Mouse (Mus musculus) liver, postnatal 0 days (tissue): ENCODE data around the gene Csnk1g2. TPM values are rescaled to one million over a fixed set of nuclear protein-coding genes. Genes with fewer than 3 reads are reported as not detected.
"Not testable (repeated sequence)": the region's sequence is repeated elsewhere in the genome, so short reads cannot be mapped to it uniquely, and the experiment has no call there.

Experiments used
- ATAC-seq: fragments of 200-750 bp; cut with Nextera tagmentation; 2 replicates; pipeline ENCODE4 v1.8.0; 2017; ENCODE audit warnings: mild to moderate bottlenecking, moderate library complexity
- DNase-seq: peaks from one replicate; pipeline ENCODE4 v3.0.0-alpha.2; 2016
- H3K27ac ChIP-seq: fragments of 300-500 bp; sonication (generic); 2 replicates; pipeline ENCODE4 v1.5.1; 2014; ENCODE audit warnings: antibody characterized with exemption, moderate library complexity, mild to moderate bottlenecking, low read depth
- H3K27me3 ChIP-seq: fragments of 300-500 bp; sonication (generic); 2 replicates; pipeline ENCODE4 v1.6.1; 2014; ENCODE audit warnings: low read length, control low read depth, mixed read lengths; ENCODE audit not compliant: insufficient read depth
- H3K36me3 ChIP-seq: fragments of 300-500 bp; sonication (generic); replicated peaks from 2 replicates; pipeline ENCODE4 v1.6.1; 2014; ENCODE audit warnings: mild to moderate bottlenecking, control low read depth, low read length, moderate library complexity, mixed read lengths; ENCODE audit not compliant: insufficient read depth
- H3K4me1 ChIP-seq: fragments of 300-500 bp; sonication (generic); 2 replicates; pipeline ENCODE4 v1.6.1; 2014; ENCODE audit warnings: antibody characterized with exemption, mild to moderate bottlenecking, control low read depth; ENCODE audit not compliant: insufficient read depth
- H3K4me2 ChIP-seq: fragments of 300-500 bp; sonication (generic); 2 replicates; pipeline ENCODE4 v1.6.1; 2014; ENCODE audit warnings: low read depth, mild to moderate bottlenecking, low read length, moderate library complexity, mixed read lengths
- H3K4me3 ChIP-seq: fragments of 300-500 bp; sonication (generic); 2 replicates; pipeline ENCODE4 v1.5.1; 2014; ENCODE audit warnings: low read depth, low read length
- H3K9ac ChIP-seq: fragments of 300-500 bp; sonication (generic); replicated peaks from 2 replicates; pipeline ENCODE4 v1.6.1; 2014; ENCODE audit warnings: mild to moderate bottlenecking, moderate library complexity
- H3K9me3 ChIP-seq: fragments of 300-500 bp; sonication (generic); 2 replicates; pipeline ENCODE4 v1.6.1; 2016; ENCODE audit warnings: mild to moderate bottlenecking, control low read depth, low read length, mixed read lengths
- CTCF ChIP-seq: sonication (generic); IDR thresholded peaks from 2 replicates; pipeline ENCODE4 v1.5.1; 2016; ENCODE audit warnings: antibody characterized with exemption, low read depth
- EP300 ChIP-seq: IDR thresholded peaks from 2 replicates; pipeline ENCODE4 v1.6.1; 2016; ENCODE audit warnings: antibody characterized with exemption, low read depth, mild to moderate bottlenecking
- WGBS: fragments of 180-500 bp; shearing (Covaris S2); extraction: QIAGEN DNeasy Blood & Tissue Kit; methylation state at CpG from one replicate; pipeline ENCODE4 v1.1.7; 2014; ENCODE audit not compliant: insufficient replicate concordance; 5-methylcytosine and 5-hydroxymethylcytosine counted together
- polyA plus RNA-seq: library from polyadenylated mRNA; unstranded; fragments of >200 nt; fragmentation: Nextera tagmentation; extraction: Ambion mirVana; gene quantifications from 2 replicates; pipeline ENCODE4 v1.2.1, GENCODE M21; 2015

Csnk1g2 gene
- polyA plus RNA-seq, 1 experiment from 2014 or later, result 41.4 TPM

DNA sequence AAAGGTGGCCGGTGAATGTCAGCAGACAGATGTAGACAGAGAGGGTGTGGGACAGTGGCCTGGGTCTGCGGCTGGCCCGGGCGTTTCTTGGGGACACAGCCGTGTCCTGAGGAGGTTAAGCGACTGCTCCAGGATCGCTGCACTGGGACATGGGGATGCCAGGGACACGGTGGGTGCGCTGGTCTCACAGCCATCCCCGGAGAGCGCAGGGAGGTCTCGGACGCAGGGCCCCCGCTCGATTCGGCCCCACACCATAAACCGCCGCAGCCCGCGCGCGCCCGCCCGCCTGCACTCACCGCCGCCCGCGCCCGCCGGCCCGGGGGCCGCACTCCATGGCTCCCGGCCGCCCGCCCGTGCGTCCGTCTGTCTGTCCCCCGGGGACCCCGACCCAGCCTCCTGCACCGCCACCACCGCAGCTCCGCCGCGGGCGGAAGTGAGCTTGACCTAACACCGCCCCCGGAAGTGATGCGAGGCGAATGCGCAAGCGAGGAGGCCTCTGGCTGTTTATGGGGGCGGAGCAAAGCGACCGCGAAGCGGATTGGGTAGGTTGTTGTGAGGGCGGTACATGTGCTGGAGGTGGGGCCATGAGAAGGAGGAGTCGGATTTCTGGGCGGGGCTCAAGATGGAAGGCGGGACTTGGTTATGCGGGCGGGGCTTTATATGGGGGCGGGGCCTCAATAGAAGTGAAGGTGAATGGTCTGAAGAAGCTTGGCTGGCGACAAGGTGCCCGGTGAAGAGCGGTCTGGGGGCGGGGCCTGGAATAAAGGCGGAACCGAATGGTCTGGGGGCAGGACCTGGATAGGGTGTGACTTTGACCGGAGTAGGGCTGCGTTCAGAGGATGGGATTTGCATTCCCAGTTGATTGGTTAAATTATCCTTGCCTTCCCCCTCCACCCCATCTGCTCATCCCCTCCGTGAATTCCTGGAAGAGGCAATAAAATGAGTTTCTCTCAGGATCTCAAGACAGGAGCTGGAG lies 32.5 kb upstream of the Csnk1g2 start, which contains the start of gene Abhd17a:
Gene Abhd17a (minus strand): TSS at position 463 of the 976 bp plus-strand sequence.
- WGBS, result under 1% methylated on average over 57 of the region's 73 CpGs
- Histone ChIP-seq H3K9me3 (no peaks in the 10 kb centered on the region), H3K4me2 (peak within 1 kb of the TSS; percentile 96), H3K27me3 (no peaks in the 10 kb centered on the region), H3K9ac (peak within 1 kb of the TSS; percentile 97), H3K27ac (peak within 1 kb of the TSS; percentile 84), H3K4me3 (peak within 1 kb of the TSS; percentile 93), H3K4me1 (peaks cover 33% of the 10 kb centered on the region), H3K36me3 (no peaks in the 10 kb centered on the region; the same call in none of the 2 replicates)
- ATAC-seq (peak; percentile 97), DNase-seq (peak; percentile 99)
- TF ChIP-seq EP300 (0 out of 2 replicates have a peak, but pooled peaks have one; percentile 48), CTCF (no peak)

DNA sequence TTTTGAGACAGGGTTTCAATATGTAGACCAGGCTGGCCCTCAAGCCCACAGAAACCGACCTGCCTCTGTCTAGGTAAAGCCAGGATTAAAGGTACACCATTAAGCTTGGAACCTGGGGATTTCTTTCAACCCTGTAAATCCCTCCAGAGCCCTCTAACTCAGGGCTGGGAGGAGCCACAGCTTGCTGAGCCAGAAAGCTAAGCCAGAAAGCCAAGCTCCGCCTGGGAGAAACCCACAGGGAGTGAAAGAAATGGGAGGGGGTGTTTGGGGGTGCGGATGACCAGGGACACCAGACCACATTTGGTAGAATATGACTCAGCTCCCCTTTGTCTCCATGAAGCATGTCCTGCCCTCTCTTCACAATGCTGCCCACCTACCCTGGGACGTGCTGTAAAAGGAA lies 26.3 kb upstream of the Csnk1g2 start:
- Histone ChIP-seq H3K4me1 (peaks cover 7% of the 10 kb centered on the region; the same call in 1 of the 2 replicates), H3K36me3 (no peaks in the 10 kb centered on the region), H3K27ac (no peak overlapping the region), H3K9me3 (no peaks in the 10 kb centered on the region), H3K27me3 (no peaks in the 10 kb centered on the region), H3K4me3 (no peak overlapping the region), H3K4me2 (no peak overlapping the region), H3K9ac (no peak overlapping the region)
- no peak for DNase-seq
- WGBS, result 56% methylated on average over 4 of the region's 4 CpGs
- TF ChIP-seq CTCF, result no peak
- ATAC-seq, result no peak

DNA sequence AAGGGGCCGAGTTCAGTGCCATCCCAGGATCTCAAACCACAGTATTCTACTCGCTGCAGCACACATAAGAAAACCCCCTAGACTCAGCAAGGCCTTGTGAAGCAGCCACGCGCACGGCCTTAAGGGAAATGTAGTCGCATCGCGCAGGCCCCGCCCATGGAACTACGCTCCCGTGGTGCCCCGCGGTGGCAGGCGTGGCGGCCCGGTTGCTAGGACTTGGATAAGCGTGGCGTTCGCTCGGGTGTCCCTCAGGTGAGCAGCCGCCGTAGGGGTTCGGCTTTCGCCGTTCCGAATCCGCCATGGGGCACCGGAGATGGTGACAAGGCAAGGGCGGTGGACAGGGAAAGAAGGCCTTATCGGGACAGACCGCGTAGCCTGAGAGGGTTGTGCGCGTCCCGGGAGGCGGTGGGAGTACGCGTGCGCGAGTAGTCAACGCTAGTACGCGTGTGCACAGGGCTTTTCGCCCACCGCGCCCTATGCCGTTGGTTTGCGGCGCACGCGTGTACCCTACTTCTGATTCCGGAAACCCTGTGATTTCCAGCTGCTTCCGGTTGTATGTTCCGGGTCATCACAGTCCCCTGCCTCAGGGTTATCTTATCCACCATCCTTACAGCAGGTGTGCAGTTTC lies 19.8 kb upstream of the Csnk1g2 start, which contains the start of the genes Scamp4 and Adat3:
Gene Scamp4 (plus strand): TSS at position 175 of the 628 bp plus-strand sequence.
Gene Adat3 (plus strand): TSS at position 183 of the 628 bp plus-strand sequence.
- H3K27me3 ChIP-seq, result no peaks in the 10 kb centered on the region
- peak within 1 kb of the TSS; percentile 65 for H3K9ac ChIP-seq
- peaks cover 17% of the 10 kb centered on the region for H3K36me3 ChIP-seq
- peak within 1 kb of the TSS; percentile 92 for H3K27ac ChIP-seq
- H3K4me3 ChIP-seq, result peak within 1 kb of the TSS; percentile 87
- WGBS, result under 1% methylated on average over 52 of the region's 54 CpGs
- DNase-seq (peak; percentile 95), ATAC-seq (peak; percentile 94)
- TF ChIP-seq EP300, result peak; percentile 43
- no peak for TF ChIP-seq CTCF
- H3K9me3 ChIP-seq, result no peaks in the 10 kb centered on the region
- peaks cover 38% of the 10 kb centered on the region for H3K4me1 ChIP-seq
- H3K4me2 ChIP-seq, result peak within 1 kb of the TSS; percentile 84

DNA sequence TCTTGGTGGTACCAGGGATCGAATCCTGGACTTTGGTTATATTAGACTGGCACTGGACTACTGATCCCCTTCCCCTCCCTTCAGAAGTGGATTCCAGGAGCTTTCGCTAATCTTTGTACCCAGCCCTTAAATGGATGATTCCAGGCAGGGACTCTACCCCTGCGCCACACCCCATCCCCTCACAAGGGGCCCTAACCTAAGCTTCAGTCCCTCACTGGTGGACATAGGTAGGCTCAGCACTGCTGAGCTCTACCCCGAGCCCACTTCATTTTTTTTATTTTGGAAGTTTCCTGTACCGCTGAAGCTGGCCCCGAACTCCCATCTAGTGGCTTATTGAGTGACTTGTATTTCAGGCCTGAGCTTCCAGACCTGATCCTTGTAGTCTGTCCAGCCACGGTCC lies 19.3 kb upstream of the Csnk1g2 start:
- no peak for TF ChIP-seq CTCF
- no peak for TF ChIP-seq EP300

DNA sequence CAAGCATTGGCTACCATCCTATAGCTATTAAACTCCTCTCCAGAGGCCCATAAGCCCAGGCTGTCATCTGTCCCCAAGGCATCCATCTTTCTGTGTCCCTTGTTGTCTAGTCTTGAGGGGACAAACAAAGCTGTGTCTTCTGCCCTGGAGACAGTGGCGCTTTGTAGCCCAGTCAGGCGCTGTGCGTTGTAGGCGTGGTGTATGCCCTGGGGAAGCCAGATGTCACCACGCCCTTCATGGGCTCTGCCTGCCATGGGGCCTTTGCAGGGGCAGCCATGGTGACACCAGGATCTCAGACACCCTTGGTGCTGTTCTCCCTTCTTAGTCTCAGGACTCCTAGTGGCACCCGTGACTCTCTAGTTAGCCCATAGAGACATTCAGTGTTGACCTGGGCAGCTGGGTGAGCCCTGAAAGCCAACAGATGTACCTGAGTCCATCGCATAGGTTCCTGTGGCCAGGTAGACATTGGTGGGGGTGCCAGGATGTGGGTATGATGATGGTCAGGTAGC lies 18.6 kb upstream of the Csnk1g2 start:
- peak overlapping the region; percentile 87 for H3K4me3 ChIP-seq
- TF ChIP-seq CTCF (0 out of 2 replicates have a peak, but pooled peaks have one; percentile 11), EP300 (no peak)
- H3K9me3 ChIP-seq, result no peaks in the 10 kb centered on the region
- H3K36me3 ChIP-seq, result peaks cover 29% of the 10 kb centered on the region
- no peaks in the 10 kb centered on the region for H3K27me3 ChIP-seq
- H3K4me2 ChIP-seq, result peak overlapping the region; percentile 84
- H3K4me1 ChIP-seq, result peaks cover 35% of the 10 kb centered on the region
- ATAC-seq (peak; percentile 40), DNase-seq (peak; percentile 80)
- 56% methylated on average over 7 of the region's 7 CpGs for WGBS
- peak overlapping the region; percentile 92 for H3K27ac ChIP-seq
- peak overlapping the region; percentile 65 for H3K9ac ChIP-seq

More for the DNA sequence above, 19.3 kb upstream of the Csnk1g2 start:
- no peak for DNase-seq
- Histone ChIP-seq H3K4me3 (peak overlapping the region; percentile 87), H3K27me3 (no peaks in the 10 kb centered on the region), H3K27ac (peak overlapping the region; percentile 92), H3K36me3 (peaks cover 22% of the 10 kb centered on the region), H3K4me2 (peak overlapping the region; percentile 84), H3K9ac (peak overlapping the region; percentile 65), H3K4me1 (peaks cover 38% of the 10 kb centered on the region), H3K9me3 (no peaks in the 10 kb centered on the region)
- 16% methylated on average over 7 of the region's 7 CpGs for WGBS
- no peak; the same call in 1 of the 2 replicates for ATAC-seq

DNA sequence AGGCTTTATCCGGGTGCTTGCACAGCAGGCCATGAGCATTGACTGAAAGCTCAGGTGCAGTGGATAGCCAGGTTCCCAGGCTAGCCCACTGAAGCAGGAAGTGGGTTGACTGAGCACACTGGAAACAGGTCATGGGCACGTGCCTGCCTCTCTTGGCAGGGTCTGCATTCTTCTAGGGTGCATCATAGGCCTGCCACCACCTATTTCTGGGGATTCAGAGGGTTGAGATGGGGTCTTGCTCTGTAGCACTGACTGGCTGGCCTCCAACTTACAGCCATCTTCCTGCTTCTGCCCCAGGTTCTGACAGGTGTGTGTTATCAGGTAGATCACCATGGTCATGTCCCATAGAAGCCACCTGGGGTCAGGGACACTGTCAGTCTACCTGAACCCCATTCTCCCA lies 17.6 kb upstream of the Csnk1g2 start:
- ATAC-seq (no peak), DNase-seq (no peak)
- H3K36me3 ChIP-seq, result peaks cover 31% of the 10 kb centered on the region
- 88% methylated on average over 2 of the region's 2 CpGs for WGBS
- TF ChIP-seq EP300 (no peak), CTCF (no peak)
- no peaks in the 10 kb centered on the region for H3K9me3 ChIP-seq
- H3K27me3 ChIP-seq, result no peaks in the 10 kb centered on the region
- peak overlapping the region; percentile 59; the same call in 1 of the 2 replicates for H3K27ac ChIP-seq
- peaks cover 30% of the 10 kb centered on the region for H3K4me1 ChIP-seq
- no peak overlapping the region for H3K4me3 ChIP-seq
- H3K4me2 ChIP-seq, result no peak overlapping the region
- H3K9ac ChIP-seq, result no peak overlapping the region; the same call in 1 of the 2 replicates

DNA sequence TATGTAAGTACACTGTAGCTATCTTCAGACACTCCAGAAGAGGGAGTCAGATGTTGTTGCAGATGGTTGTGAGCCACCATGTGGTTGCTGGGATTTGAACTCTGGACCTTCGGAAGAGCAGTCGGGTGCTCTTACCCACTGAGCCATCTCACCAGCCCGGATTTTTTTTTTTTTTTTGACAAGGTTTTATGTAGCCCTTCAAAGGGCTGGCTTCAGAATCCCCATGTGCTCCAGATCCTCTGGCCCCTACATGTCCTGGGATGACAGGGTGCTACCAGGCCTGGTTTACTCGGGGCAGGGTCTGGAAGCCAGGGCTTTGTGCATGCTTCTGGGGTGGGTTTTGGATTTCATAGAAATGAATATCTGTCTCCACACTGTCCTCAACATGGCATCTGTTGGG lies 16.9 kb upstream of the Csnk1g2 start, which contains the start of gene Gm49322:
Gene Gm49322 (plus strand): TSS at position 301 of the 400 bp plus-strand sequence.
- not testable (repeated sequence) for H3K4me2 ChIP-seq, H3K4me3 ChIP-seq, H3K27me3 ChIP-seq, H3K9ac ChIP-seq, ATAC-seq, DNase-seq, H3K9me3 ChIP-seq
- Histone ChIP-seq H3K36me3 (peaks cover 31% of the 10 kb centered on the region), H3K27ac (peak within 1 kb of the TSS; percentile 59; the same call in 1 of the 2 replicates), H3K4me1 (peaks cover 32% of the 10 kb centered on the region)
- WGBS, result 68% methylated on average over 2 of the region's 4 CpGs
